Mouse (Mus musculus): Measurements from ENCODE around the gene Nyx.
A peak's percentile ranks its signal among the peaks of the same experiment; 100 is the strongest.

Nyx gene

GRCm38 (mm10) chrX:13492922-13493321 lies 27.0 kb downstream of the Nyx start:
- no peak for DNase-seq (ENCODE audit: low spot score in 2 of 2)

DNA sequence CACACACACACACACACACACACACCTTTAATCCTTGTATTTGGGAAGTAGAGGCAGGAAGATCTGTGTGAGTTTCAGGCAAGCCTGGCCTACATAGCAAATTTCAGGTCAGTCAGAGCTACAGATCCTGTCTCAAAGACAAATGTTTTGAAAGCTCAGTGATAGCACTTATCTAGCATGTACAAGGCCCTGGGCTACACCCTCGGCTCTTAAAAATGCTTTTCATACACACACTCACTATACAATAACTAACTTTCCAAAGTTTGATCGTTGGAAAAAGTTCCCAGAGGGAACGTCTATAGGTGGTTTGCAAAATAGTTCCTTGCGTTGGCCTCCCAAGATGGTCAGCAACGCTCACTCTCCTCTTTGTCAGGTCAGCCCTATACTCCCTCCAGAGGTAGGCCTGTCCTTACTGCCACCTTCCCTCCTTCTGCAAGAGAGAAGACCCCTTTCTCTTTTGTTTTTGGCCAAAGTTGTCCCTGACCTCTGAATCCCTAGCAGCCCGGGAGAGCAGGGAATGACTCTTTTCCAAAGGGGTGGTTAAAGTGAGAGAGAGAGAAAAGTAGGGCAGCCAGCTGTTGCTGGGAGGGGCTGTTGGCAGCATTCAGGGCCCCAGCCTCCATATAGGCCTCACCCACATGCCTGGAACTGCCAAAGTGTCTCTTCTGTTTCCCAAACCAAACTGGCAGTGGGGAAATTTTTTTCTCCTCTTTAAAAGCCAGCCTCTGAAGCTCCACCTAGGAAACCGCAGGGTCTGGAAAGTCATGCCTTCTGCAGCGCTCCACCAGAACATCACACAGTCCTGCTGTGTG lies 29.2 kb downstream of the Nyx start:
- DNase-seq (ENCODE audit: low spot score in 2 of 2), result no peak

GRCm38 (mm10) chrX:13500284-13500683 lies 34.4 kb downstream of the Nyx start:
- DNase-seq (ENCODE audit: low spot score in 2 of 2), result no peak

- DNase-seq (ENCODE audit: low spot score in 2 of 2), result no peak
Observed at GRCm38 (mm10) chrX:13502862-13503375, 37.0 kb downstream of the Nyx start.

- DNase-seq (ENCODE audit: low spot score in 2 of 2), result no peak
Observed at GRCm38 (mm10) chrX:13504389-13504788, 38.5 kb downstream of the Nyx start.

- no peak for DNase-seq (ENCODE audit: low spot score in 2 of 2)
Observed at GRCm38 (mm10) chrX:13506376-13506775, 40.5 kb downstream of the Nyx start.

GRCm38 (mm10) chrX:13513127-13513526 lies 47.2 kb downstream of the Nyx start:
- DNase-seq (ENCODE audit: low spot score in 2 of 2), result peak in 1 of 2 experiments; percentile 1

DNA sequence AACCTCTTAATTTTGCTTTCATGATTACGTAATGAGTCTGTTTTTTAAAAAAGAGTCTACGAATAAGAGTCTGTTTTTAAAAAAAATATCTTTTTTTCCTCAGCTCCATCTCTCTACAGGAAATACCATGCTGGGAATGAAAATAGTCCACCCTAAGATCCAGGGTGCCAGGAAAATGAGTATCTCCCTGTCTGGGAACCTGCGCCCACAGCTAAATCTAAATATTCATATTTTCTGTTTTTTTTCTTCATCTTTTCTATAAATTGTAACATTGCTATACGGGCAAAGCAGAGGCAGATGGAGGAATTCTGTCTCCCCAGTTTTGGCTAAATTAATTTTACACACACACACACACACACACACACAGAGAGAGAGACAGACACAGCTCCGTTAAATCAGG lies 48.0 kb downstream of the Nyx start:
- DNase-seq (ENCODE audit: low spot score in 2 of 2), result no peak

- DNase-seq (ENCODE audit: low spot score in 2 of 2), result peak in 1 of 2 experiments; percentile 35
Observed at GRCm38 (mm10) chrX:13516451-13516850, 50.5 kb downstream of the Nyx start.

DNA sequence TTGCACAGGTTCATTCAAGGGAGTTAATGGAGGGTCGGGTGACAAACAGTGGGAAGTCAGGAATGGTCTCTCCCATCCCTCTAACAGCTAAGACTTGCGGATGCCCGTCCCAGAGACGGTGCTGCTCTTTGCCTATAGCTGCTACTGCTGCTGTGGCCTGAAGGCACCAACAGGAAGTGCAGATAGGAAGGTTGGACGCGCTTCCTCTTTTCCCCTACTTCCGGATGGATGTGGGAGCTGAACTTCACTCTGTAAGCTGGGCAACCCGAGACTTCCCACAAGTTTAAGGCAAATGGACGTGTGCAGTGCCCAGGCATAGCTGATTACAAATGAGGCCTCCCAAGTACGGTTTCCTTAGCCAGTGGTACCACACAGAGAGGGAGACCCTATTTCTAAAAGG lies 52.1 kb downstream of the Nyx start:
- no peak for DNase-seq (ENCODE audit: low spot score in 2 of 2)

DNA sequence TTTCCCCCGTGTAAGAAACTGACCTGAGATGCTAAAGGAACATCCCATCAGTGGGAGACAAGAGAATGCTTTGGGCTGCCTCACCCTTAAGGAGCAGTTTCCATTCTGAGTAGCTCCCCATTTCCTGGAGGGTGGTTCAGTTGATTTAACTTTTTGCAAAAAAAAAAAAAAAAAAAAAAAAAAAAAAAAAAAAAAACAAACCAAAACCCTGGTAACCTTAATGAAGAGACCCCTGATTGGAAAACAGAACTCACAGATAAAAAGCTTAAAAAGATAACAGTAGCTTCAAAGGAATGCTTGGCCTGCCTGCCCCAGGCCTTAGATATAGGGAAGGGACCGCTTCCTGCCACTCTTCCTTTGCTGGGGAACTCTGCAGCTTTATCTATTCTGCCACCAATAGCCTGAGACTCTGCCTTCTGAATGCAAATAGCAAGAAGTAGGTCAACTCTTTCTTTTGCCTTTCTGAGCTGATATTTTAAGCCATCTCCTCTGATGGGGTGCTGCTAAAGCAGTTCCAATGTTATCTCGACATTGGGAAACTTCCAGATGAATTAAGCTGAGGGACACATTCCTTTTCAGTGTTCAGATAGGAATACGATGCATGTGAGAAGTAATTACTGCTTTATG lies 53.0 kb downstream of the Nyx start:
- DNase-seq (ENCODE audit: low spot score in 2 of 2), result no peak

DNA sequence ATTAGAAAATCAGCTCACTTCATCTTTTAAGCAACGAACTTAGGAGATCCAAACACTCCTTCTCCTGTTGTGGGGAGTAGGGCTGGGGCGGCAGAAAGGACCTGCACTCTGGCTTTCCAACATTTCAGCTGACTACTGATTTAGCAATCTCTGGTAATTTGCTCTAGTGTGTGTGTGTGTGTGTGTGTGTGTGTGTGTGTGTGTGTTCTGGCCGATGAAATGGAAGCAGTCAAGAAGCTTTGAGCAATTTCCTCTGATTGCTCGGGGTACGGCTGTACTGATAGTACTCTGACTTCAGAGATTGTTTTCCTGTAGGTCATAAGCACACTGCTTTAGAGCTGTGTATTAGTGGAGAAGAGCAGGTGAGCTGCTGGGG lies 53.5 kb downstream of the Nyx start:
- DNase-seq (ENCODE audit: low spot score in 2 of 2), result no peak

GRCm38 (mm10) chrX:13520566-13520965 lies 54.7 kb downstream of the Nyx start:
- DNase-seq (ENCODE audit: low spot score in 2 of 2), result no peak

GRCm38 (mm10) chrX:13521288-13521687 lies 55.4 kb downstream of the Nyx start:
- no peak for DNase-seq (ENCODE audit: low spot score in 2 of 2)

Data from natural killer cell, adult 2 months (primary cell).